Mouse (Mus musculus): Measurements from ENCODE around the gene Ube2k. TPM values are rescaled to one million over a fixed set of nuclear protein-coding genes. Genes with fewer than 3 reads are reported as not detected.

Ube2k gene
- total and polyA plus RNA-seq, 3 experiments: 21.4 to 70.3 (median 57.3) TPM

DNA sequence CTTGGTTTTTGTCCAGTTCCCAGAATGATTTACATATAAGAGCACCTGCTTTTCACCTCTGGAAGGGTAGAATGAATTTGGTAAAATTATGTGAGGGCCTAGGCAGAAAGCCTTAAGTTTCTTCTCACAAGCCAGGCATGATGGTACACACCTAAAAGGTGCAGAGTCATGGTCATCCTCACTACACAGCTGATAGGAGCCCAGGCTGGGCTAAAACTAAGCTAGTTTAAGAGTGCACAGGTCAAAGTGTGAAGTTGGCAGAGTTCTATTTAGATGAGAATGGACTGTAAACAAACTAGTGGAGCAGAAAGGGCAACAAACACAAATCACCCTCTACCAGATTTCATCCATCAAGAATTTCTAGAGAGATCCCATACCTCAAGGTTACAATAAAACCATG lies 87.3 kb downstream of the Ube2k start:
- intact Hi-C loops (cut with DNase I): loop anchor here (5.0 kb wide), 1 partner anchor 68 kb away; no protein-coding TSS in a partner anchor
- no peaks in the 10 kb centered on the region for H3K4me1 ChIP-seq (ENCODE audit: control insufficient read depth, insufficient read depth, low read length)
- H3K36me3 ChIP-seq (ENCODE audit: control insufficient read depth, insufficient read depth, low read length): peaks cover 3% of the 10 kb centered on the region
- H3K27ac ChIP-seq: no peak overlapping the region
- H3K27me3 ChIP-seq (ENCODE audit: control insufficient read depth, insufficient read depth, low read length): no peaks in the 10 kb centered on the region
- no peaks in the 10 kb centered on the region for H3K79me2 ChIP-seq (replicated peaks; ENCODE audit: control insufficient read depth, insufficient read depth, low read length)
- TF ChIP-seq POLR2A (IDR thresholded peaks at IDR 0.05; ENCODE audit: insufficient read depth, low read depth, low read length): no peak
- TF ChIP-seq CTCF (IDR thresholded peaks at IDR 0.05): no peak
- no peak for TF ChIP-seq EP300 (IDR thresholded peaks at IDR 0.05; ENCODE audit: insufficient read depth, low read depth, low read length)
- H3K4me3 ChIP-seq: no peak overlapping the region
- no peak overlapping the region for H3K9ac ChIP-seq (ENCODE audit: low read depth, low read length)
- no peak for DNase-seq

DNA sequence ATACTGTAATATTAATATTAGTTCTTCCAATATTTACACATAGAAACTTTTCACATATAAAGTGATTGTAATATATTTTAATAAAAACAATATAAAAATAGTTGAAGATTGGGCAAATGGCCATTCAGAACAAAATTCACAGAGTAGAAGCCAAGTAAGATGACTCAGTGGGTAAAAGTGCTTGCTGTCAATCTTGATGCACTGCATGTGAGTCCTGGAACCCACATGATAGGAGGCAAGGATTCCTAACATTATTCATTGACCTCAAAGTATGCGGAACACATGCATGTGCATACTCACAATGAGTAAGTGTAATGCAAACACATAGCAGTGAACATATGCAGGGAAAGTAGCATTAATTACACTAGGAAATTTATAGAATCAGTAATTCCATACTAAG lies 101.9 kb downstream of the Ube2k start:
- intact Hi-C loops (cut with DNase I): no loop called here
- no peaks in the 10 kb centered on the region for H3K4me1 ChIP-seq (ENCODE audit: control insufficient read depth, insufficient read depth, low read length)
- H3K9ac ChIP-seq (ENCODE audit: low read depth, low read length): no peak overlapping the region
- TF ChIP-seq EP300 (IDR thresholded peaks at IDR 0.05; ENCODE audit: insufficient read depth, low read depth, low read length) (no peak), CTCF (IDR thresholded peaks at IDR 0.05) (no peak), POLR2A (IDR thresholded peaks at IDR 0.05; ENCODE audit: insufficient read depth, low read depth, low read length) (no peak)
- no peak for DNase-seq
- 98% methylated on average over 1 of the region's 1 CpGs for WGBS
- no peak overlapping the region for H3K27ac ChIP-seq
- H3K4me3 ChIP-seq: no peak overlapping the region
- no peaks in the 10 kb centered on the region for H3K79me2 ChIP-seq (replicated peaks; ENCODE audit: control insufficient read depth, insufficient read depth, low read length)
- H3K27me3 ChIP-seq (ENCODE audit: control insufficient read depth, insufficient read depth, low read length): no peaks in the 10 kb centered on the region
- H3K36me3 ChIP-seq (ENCODE audit: control insufficient read depth, insufficient read depth, low read length): peaks cover 2% of the 10 kb centered on the region; the same call in 1 of the 2 replicates

Other genes starting within 250 kb of the Ube2k start
- 10 to 100 TPM; 31.9 to 38.2 TPM for gene Rfc1, start 201.6 kb upstream of the Ube2k start, total RNA-seq (2021)
- gene Rfc1, start 201.6 kb upstream of the Ube2k start, polyA plus RNA-seq (2012; rRNA removed): 8.4 and 11.5 TPM in 2 replicates
- gene Klb, start 188.9 kb upstream of the Ube2k start, total RNA-seq (2021): under 1 TPM; 0.08 to 0.34 TPM
- 0.91 and 1.1 TPM in 2 replicates for gene Klb, start 188.9 kb upstream of the Ube2k start, polyA plus RNA-seq (2012; rRNA removed)
- 100 to 1,000 TPM; 592 to 715 TPM for gene Rpl9, start 145.8 kb upstream of the Ube2k start, total RNA-seq (2021)
- gene Rpl9, start 145.8 kb upstream of the Ube2k start, polyA plus RNA-seq (2012; rRNA removed): 190 and 325 TPM in 2 replicates
- gene Lias, start 145.7 kb upstream of the Ube2k start, total RNA-seq (2021): 10 to 100 TPM; 45.7 to 54.1 TPM
- gene Lias, start 145.7 kb upstream of the Ube2k start, polyA plus RNA-seq (2012; rRNA removed): 21.3 and 32.5 TPM in 2 replicates
- 10 to 100 TPM; 13.6 to 18.0 TPM for gene Ugdh, start 101.3 kb upstream of the Ube2k start, total RNA-seq (2021)
- 6.1 and 12.7 TPM in 2 replicates for gene Ugdh, start 101.3 kb upstream of the Ube2k start, polyA plus RNA-seq (2012; rRNA removed)
- not detected for gene Gm43552, start 44.4 kb upstream of the Ube2k start, total RNA-seq (2021)
- not detected in 2 replicates for gene Gm43552, start 44.4 kb upstream of the Ube2k start, polyA plus RNA-seq (2012; rRNA removed)
- 10 to 100 TPM; 97.1 to 97.3 TPM for gene Smim14, start within 50 bp of the Ube2k start, total RNA-seq (2021)
- gene Smim14, start within 50 bp of the Ube2k start, polyA plus RNA-seq (2012; rRNA removed): 94.2 and 133 TPM in 2 replicates
- gene Pds5a, start 161.0 kb downstream of the Ube2k start, total RNA-seq (2021): 10 to 100 TPM; 54.8 to 65.4 TPM
- gene Pds5a, start 161.0 kb downstream of the Ube2k start, polyA plus RNA-seq (2012; rRNA removed): 14.8 and 25.6 TPM in 2 replicates
- gene N4bp2, start 226.3 kb downstream of the Ube2k start, total RNA-seq (2021): 10 to 100 TPM; 11.1 TPM
- gene N4bp2, start 226.3 kb downstream of the Ube2k start, polyA plus RNA-seq (2012; rRNA removed): 2.4 and 4.1 TPM in 2 replicates

Measured in heart, adult 2 months (tissue).